Mouse (Mus musculus): Measurements from ENCODE around the gene Ndufv3. TPM values are rescaled to one million over a fixed set of nuclear protein-coding genes. Genes with fewer than 3 reads are reported as not detected.

Gene Ndufv3
- polyA plus RNA-seq, 2 experiments, result 103 to 277 TPM

DNA sequence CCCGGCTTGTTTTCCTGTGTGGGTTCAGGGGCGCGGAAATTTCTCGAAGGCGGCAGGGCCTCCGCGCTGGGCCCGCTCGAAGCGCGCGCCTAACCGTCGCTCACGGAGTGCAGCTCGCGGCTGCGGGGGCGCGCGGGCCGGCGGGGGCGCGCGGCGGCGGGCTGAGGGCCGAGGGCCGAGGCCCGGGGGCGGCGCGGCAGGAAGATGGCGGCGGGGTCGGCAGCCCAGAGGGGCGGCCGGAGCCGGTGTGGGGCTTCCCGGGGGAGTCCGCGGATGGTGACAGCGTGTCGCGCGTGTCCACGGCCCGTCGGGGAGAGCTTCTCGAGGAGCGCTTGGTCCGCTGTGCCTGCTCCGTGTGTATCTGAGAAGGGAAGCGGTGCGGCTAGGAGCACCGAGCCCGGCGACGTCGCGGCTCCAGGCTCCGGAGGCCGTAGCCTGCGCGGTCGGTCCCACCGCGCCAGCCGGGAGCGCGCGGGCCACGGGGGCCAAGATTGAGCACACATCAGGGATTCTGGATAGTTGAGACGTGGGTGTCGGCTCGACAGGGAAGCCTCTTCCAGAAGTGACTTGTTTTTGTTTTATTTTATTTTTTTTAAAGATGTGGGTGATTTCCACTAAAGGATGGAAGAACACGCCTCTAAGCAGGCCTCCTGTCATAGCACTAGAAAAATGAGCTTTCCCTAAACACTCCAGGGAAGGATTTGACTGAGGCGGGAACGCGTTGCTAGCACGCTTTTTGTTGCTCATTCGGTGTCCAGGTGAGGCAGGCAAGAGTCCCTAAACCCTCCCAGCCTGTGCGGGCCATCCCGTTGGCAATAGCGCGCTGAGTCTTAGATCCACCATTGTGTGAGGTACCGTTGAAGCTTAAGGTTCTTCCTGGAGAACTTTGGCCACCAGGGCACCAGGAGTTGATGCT lies 45.5 kb downstream of the Ndufv3 start:
- under 1% methylated on average over 44 of the region's 88 CpGs for WGBS
- TF ChIP-seq POLR2A (IDR thresholded peaks at IDR 0.05; ENCODE audit: borderline replicate concordance, extremely low read depth, insufficient read depth, insufficient read length), result no peak
- Histone ChIP-seq H3K4me2 (replicated peaks; ENCODE audit: low read depth, low read length, severe bottlenecking) (peak overlapping the region; percentile 60), H3K27me3 (ENCODE audit: control insufficient read depth, insufficient read depth, low read length) (no peaks in the 10 kb centered on the region), H3K9me3 (ENCODE audit: control insufficient read depth, low read length) (no peaks in the 10 kb centered on the region), H3K4me3 (replicated peaks; ENCODE audit: low read length) (peak overlapping the region; percentile 90), H3K4me1 (ENCODE audit: control insufficient read depth, insufficient read depth, low read length) (peaks cover 25% of the 10 kb centered on the region), H3K27ac (replicated peaks; ENCODE audit: low read depth, low read length) (peak overlapping the region; percentile 98), H3K9ac (ENCODE audit: low read depth, low read length, severe bottlenecking) (peak overlapping the region; percentile 91), H3K36me3 (ENCODE audit: control insufficient read depth, insufficient read depth, low read length) (no peaks in the 10 kb centered on the region; the same call in 1 of the 2 replicates)
- ATAC-seq (ENCODE audit: low FRiP score, low read depth) (peak; percentile 24), DNase-seq (ENCODE audit: low spot score) (peak; percentile 71)

DNA sequence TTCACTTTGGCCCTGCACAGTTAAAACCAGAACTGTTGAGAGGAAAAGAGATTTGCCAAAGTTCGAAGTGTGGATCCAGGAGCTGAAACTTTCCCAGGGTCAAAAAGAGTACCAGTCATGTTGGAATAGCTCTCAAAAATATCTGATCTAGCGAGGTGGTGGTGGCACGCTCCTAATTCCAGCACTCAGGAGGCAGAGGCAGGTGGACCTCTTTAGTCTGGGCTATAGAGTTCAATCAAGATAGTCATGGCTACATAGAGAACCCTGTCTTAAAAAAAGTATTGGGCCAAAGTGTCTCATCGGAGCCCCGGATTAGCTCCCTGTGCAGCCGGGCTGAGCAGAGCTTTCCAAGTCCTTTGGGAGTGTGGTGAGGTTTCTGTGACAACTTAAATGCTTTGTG lies 46.4 kb downstream of the Ndufv3 start:
- Histone ChIP-seq H3K9ac (ENCODE audit: low read depth, low read length, severe bottlenecking) (peak overlapping the region; percentile 91), H3K36me3 (ENCODE audit: control insufficient read depth, insufficient read depth, low read length) (no peaks in the 10 kb centered on the region; the same call in 1 of the 2 replicates), H3K9me3 (ENCODE audit: control insufficient read depth, low read length) (no peaks in the 10 kb centered on the region), H3K4me3 (replicated peaks; ENCODE audit: low read length) (peak overlapping the region; percentile 90), H3K27me3 (ENCODE audit: control insufficient read depth, insufficient read depth, low read length) (no peaks in the 10 kb centered on the region), H3K4me2 (replicated peaks; ENCODE audit: low read depth, low read length, severe bottlenecking) (peak overlapping the region; percentile 60), H3K27ac (replicated peaks; ENCODE audit: low read depth, low read length) (no peak overlapping the region), H3K4me1 (ENCODE audit: control insufficient read depth, insufficient read depth, low read length) (peaks cover 25% of the 10 kb centered on the region)
- TF ChIP-seq POLR2A (IDR thresholded peaks at IDR 0.05; ENCODE audit: borderline replicate concordance, extremely low read depth, insufficient read depth, insufficient read length), result no peak
- no peak for DNase-seq (ENCODE audit: low spot score)
- 67% methylated on average over 6 of the region's 6 CpGs for WGBS
- ATAC-seq (ENCODE audit: low FRiP score, low read depth), result no peak

DNA sequence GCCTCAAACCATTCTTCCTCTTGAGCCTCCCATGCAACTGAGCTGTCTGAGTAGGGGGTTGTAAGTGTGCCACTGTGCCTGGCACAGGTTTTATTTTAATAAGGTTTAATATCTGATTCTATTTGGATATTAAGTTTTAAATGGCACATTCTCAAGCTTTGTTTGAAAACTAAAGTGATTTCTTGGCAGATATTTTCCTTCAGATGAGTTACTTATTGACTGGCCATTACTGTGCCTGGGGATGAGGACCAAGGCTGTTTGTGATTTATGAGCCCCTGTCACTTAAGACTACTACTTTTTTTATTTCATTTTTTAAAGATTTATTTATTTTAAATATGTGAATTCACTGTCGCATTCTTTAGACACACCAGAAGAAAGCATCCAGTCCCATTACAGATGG lies 49.8 kb downstream of the Ndufv3 start:
- Histone ChIP-seq H3K27me3 (ENCODE audit: control insufficient read depth, insufficient read depth, low read length) (no peaks in the 10 kb centered on the region), H3K36me3 (ENCODE audit: control insufficient read depth, insufficient read depth, low read length) (no peaks in the 10 kb centered on the region; the same call in 1 of the 2 replicates), H3K27ac (replicated peaks; ENCODE audit: low read depth, low read length) (no peak overlapping the region), H3K4me2 (replicated peaks; ENCODE audit: low read depth, low read length, severe bottlenecking) (no peak overlapping the region), H3K9ac (ENCODE audit: low read depth, low read length, severe bottlenecking) (no peak overlapping the region), H3K4me1 (ENCODE audit: control insufficient read depth, insufficient read depth, low read length) (peaks cover 21% of the 10 kb centered on the region), H3K9me3 (ENCODE audit: control insufficient read depth, low read length) (no peaks in the 10 kb centered on the region), H3K4me3 (replicated peaks; ENCODE audit: low read length) (no peak overlapping the region)
- 90% methylated on average over 1 of the region's 1 CpGs for WGBS
- no peak for TF ChIP-seq POLR2A (IDR thresholded peaks at IDR 0.05; ENCODE audit: borderline replicate concordance, extremely low read depth, insufficient read depth, insufficient read length)
- DNase-seq (ENCODE audit: low spot score) (no peak), ATAC-seq (ENCODE audit: low FRiP score, low read depth) (no peak)

DNA sequence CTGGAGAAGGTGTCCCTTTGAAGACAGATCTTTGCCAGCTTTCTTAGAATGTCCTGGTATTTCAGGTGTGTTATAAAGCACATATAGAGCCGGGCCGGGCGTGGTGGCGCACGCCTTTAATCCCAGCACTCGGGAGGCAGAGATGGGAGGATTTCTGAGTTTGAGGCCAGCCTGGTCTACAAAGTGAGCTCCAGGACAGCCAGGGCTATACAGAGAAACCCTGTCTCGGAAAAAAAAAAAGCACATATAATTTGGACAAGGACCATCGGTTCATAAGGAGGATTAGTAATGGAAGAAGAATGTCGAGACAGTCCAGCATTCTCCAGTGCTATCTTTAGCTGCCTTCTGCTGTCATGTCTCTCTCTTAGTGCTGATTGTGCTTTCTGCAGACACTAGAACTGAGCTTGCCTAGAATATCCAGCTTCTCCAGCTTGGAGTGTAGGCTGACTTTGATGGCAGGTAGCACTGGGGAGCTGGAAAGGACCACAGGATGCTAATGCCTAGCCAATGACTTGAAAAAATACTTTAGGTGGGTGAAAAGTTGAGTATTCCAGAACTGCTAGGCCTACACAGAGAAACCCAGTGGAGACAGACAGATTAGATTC lies 50.5 kb downstream of the Ndufv3 start:
- DNase-seq (ENCODE audit: low spot score) (no peak), ATAC-seq (ENCODE audit: low FRiP score, low read depth) (no peak)
- Histone ChIP-seq H3K27ac (replicated peaks; ENCODE audit: low read depth, low read length) (no peak overlapping the region), H3K36me3 (ENCODE audit: control insufficient read depth, insufficient read depth, low read length) (no peaks in the 10 kb centered on the region; the same call in 1 of the 2 replicates), H3K4me2 (replicated peaks; ENCODE audit: low read depth, low read length, severe bottlenecking) (no peak overlapping the region), H3K4me3 (replicated peaks; ENCODE audit: low read length) (no peak overlapping the region), H3K4me1 (ENCODE audit: control insufficient read depth, insufficient read depth, low read length) (peaks cover 21% of the 10 kb centered on the region), H3K9ac (ENCODE audit: low read depth, low read length, severe bottlenecking) (no peak overlapping the region), H3K9me3 (ENCODE audit: control insufficient read depth, low read length) (no peaks in the 10 kb centered on the region), H3K27me3 (ENCODE audit: control insufficient read depth, insufficient read depth, low read length) (no peaks in the 10 kb centered on the region)
- no peak for TF ChIP-seq POLR2A (IDR thresholded peaks at IDR 0.05; ENCODE audit: borderline replicate concordance, extremely low read depth, insufficient read depth, insufficient read length)
- WGBS, result 89% methylated on average over 9 of the region's 9 CpGs

DNA sequence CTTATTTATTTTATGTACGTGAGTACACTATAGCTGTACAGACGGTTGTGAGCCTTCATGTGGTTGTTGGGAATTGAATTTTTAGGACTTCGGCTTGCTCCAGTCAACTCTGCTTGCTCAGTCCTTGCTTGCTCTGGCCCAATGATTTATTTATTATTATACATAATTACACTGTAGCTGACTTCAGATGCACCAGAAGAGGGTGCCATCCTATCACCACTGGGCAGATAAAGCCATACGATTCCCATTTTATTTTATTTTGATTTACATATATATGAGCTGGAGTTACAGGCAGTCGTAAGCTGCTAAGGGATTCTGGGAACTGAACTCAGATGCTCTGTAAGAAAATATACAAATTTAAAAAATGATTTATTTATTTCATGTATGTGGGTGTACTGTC lies 51.8 kb downstream of the Ndufv3 start:
- DNase-seq (ENCODE audit: low spot score) (no peak), ATAC-seq (ENCODE audit: low FRiP score, low read depth) (no peak)
- Histone ChIP-seq H3K4me3 (replicated peaks; ENCODE audit: low read length) (no peak overlapping the region), H3K4me2 (replicated peaks; ENCODE audit: low read depth, low read length, severe bottlenecking) (no peak overlapping the region), H3K27ac (replicated peaks; ENCODE audit: low read depth, low read length) (no peak overlapping the region), H3K4me1 (ENCODE audit: control insufficient read depth, insufficient read depth, low read length) (peaks cover 13% of the 10 kb centered on the region), H3K9me3 (ENCODE audit: control insufficient read depth, low read length) (no peaks in the 10 kb centered on the region), H3K9ac (ENCODE audit: low read depth, low read length, severe bottlenecking) (no peak overlapping the region), H3K27me3 (ENCODE audit: control insufficient read depth, insufficient read depth, low read length) (no peaks in the 10 kb centered on the region), H3K36me3 (ENCODE audit: control insufficient read depth, insufficient read depth, low read length) (no peaks in the 10 kb centered on the region)
- TF ChIP-seq POLR2A (IDR thresholded peaks at IDR 0.05; ENCODE audit: borderline replicate concordance, extremely low read depth, insufficient read depth, insufficient read length), result no peak
- 89% methylated on average over 5 of the region's 5 CpGs for WGBS
